Mouse (Mus musculus) testis, adult 2 months (tissue): ENCODE data around the gene Trip12. TPM values are rescaled to one million over a fixed set of nuclear protein-coding genes. Genes with fewer than 3 reads are reported as not detected.

ENCODE experiments used
- H3K27ac ChIP-seq: fragments of 200-500 bp; 2 replicates; pipeline ENCODE4 v1.5.1; 2012; ENCODE audit warnings: low read depth, low read length; ENCODE audit not compliant: control insufficient read depth, insufficient read depth
- H3K27me3 ChIP-seq: fragments of 200-500 bp; 2 replicates; pipeline ENCODE4 v1.6.1; 2012; ENCODE audit warnings: mild to moderate bottlenecking, low read length, moderate library complexity; ENCODE audit not compliant: control insufficient read depth, insufficient read depth
- H3K36me3 ChIP-seq: fragments of 200-500 bp; 2 replicates; pipeline ENCODE4 v1.6.1; 2012; ENCODE audit warnings: mild to moderate bottlenecking, low read length; ENCODE audit not compliant: control insufficient read depth, insufficient read depth
- H3K4me1 ChIP-seq: fragments of 200-500 bp; 2 replicates; pipeline ENCODE4 v1.6.1; 2012; ENCODE audit warnings: low read length; ENCODE audit not compliant: control insufficient read depth, insufficient read depth
- H3K4me3 ChIP-seq: fragments of 200-500 bp; 2 replicates; pipeline ENCODE4 v1.5.1; 2012; ENCODE audit warnings: low read depth, mild to moderate bottlenecking, low read length, moderate library complexity, mixed read lengths; ENCODE audit not compliant: control insufficient read depth
- CTCF ChIP-seq: fragments of 200-500 bp; IDR thresholded peaks from 2 replicates; pipeline ENCODE4 v1.5.1; 2012; ENCODE audit warnings: low read depth, mild to moderate bottlenecking, inconsistent platforms, low read length, moderate library complexity; ENCODE audit not compliant: control insufficient read depth, insufficient read depth, insufficient replicate concordance
- POLR2A ChIP-seq: fragments of 200-500 bp; IDR thresholded peaks from 2 replicates; pipeline ENCODE4 v1.6.1; 2012; ENCODE audit warnings: low read depth, mild to moderate bottlenecking, inconsistent platforms, low read length, moderate library complexity; ENCODE audit not compliant: control insufficient read depth
- polyA plus RNA-seq: library from polyadenylated mRNA; depleted of rRNA; stranded (reverse); fragments of >200 nt; gene quantifications from 2 replicates; pipeline ENCODE4 v1.2.3, GENCODE M21; 2012; rRNA removed

The Trip12 gene
- 214 and 242 TPM in 2 replicates for polyA plus RNA-seq

- no peaks in the 10 kb centered on the region for H3K27me3 ChIP-seq
- peak; percentile 64; the same call in 1 of the 2 replicates for TF ChIP-seq POLR2A
- TF ChIP-seq CTCF: no peak
- H3K27ac ChIP-seq: peak within 1 kb of the TSS; percentile 99
- H3K4me1 ChIP-seq: peaks cover 2% of the 10 kb centered on the region; the same call in 1 of the 2 replicates
- H3K36me3 ChIP-seq: no peaks in the 10 kb centered on the region
- peak within 1 kb of the TSS; percentile 100 for H3K4me3 ChIP-seq
Measured at GRCm38 (mm10) chr1:84840018-84840664, at the start of gene Trip12. Gene Trip12 (minus strand): TSS chr1:84840516.

DNA sequence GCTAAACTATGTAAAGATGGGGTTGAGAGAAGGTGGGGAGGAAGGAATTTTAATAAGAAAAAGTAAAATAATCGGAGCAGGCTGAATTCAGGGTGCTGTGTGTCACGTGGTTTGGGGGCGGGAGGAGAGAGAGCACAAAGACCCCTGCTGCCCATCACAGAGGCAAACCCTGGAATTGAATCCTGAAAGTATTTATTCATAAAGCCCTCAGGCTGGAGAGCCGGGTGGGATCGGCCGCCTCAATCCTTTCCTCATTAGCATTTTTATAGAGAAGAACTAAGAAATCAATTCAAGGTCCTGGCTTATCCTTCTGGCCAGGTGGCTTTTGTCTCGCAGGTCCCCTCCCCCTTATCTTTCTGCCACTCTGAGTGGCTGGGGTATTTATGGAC, 49.7 kb upstream of the Trip12 start:
- Histone ChIP-seq H3K27ac (no peak overlapping the region), H3K36me3 (no peaks in the 10 kb centered on the region), H3K4me1 (no peaks in the 10 kb centered on the region), H3K4me3 (no peak overlapping the region), H3K27me3 (no peaks in the 10 kb centered on the region)
- no peak for TF ChIP-seq POLR2A
- no peak for TF ChIP-seq CTCF

DNA sequence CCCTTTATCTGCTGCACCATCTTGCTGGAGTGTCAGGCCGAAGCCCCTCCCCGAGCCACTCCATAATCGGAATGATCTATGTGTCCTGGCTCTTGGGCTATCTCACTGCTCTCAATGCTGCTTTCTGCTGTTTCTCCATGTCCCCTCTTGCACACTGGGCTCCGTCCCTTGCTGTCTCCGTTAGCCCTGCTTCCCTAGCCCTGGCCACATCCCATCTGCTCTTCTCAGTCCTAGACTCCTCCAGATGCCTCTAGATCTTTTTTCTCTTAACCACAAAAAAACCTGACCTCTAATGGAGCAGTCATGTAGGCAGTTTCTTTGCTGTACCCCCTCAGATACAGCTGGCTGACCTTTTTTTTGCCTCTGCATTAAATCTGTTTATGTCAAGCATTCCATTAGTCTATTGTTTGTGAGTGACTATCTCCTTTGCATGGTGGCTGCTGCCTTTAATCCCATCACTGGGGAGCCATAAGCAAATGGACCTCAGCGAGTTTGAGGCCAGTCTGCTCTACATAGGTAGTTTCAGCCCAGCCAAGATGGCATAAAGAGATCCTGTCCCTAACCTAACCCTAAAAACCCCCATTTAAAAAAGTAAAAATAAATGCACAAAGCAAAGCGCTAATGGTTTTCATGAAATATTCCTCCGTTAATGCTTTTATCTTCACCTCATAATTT, 49.2 kb upstream of the Trip12 start:
- TF ChIP-seq POLR2A: no peak
- no peak for TF ChIP-seq CTCF
- H3K27me3 ChIP-seq: no peaks in the 10 kb centered on the region
- H3K27ac ChIP-seq: no peak overlapping the region

GRCm38 (mm10) chr1:84885921-84886320, 45.6 kb upstream of the Trip12 start:
- Histone ChIP-seq H3K27me3 (no peaks in the 10 kb centered on the region), H3K36me3 (no peaks in the 10 kb centered on the region), H3K27ac (no peak overlapping the region), H3K4me1 (peaks cover 2% of the 10 kb centered on the region; the same call in 1 of the 2 replicates), H3K4me3 (no peak overlapping the region)
- TF ChIP-seq CTCF (peak; percentile 31; the same call in 1 of the 2 replicates), POLR2A (no peak)

More for the DNA sequence above, 49.2 kb upstream of the Trip12 start:
- Histone ChIP-seq H3K4me3 (no peak overlapping the region), H3K4me1 (no peaks in the 10 kb centered on the region), H3K36me3 (no peaks in the 10 kb centered on the region)

DNA sequence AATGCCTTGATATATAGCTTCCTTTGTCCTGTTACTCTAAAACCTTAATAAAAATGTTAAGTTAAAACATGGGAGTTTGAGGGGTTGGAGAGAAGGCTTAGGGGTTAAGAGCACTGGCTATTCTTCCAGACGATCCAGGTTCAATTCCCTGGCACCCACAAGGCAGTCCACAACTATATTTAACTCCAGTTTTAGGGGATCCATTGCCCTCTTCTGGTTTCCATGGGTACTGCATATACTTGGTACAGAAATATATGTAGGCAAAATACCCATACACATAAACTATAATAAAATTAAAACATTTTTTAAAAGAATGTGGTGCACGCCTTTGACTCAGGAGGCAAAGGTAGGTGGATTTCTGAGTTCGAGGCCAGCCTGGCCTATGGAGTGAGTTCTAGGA, 44.9 kb upstream of the Trip12 start:
- H3K27me3 ChIP-seq: no peaks in the 10 kb centered on the region
- H3K4me1 ChIP-seq: peaks cover 2% of the 10 kb centered on the region; the same call in 1 of the 2 replicates
- H3K27ac ChIP-seq: no peak overlapping the region
- TF ChIP-seq POLR2A: no peak
- no peak for TF ChIP-seq CTCF
- no peaks in the 10 kb centered on the region for H3K36me3 ChIP-seq
- H3K4me3 ChIP-seq: no peak overlapping the region

GRCm38 (mm10) chr1:84883889-84884288, 43.6 kb upstream of the Trip12 start:
- no peaks in the 10 kb centered on the region for H3K36me3 ChIP-seq
- peaks cover 2% of the 10 kb centered on the region; the same call in 1 of the 2 replicates for H3K4me1 ChIP-seq
- H3K4me3 ChIP-seq: no peak overlapping the region
- no peak overlapping the region for H3K27ac ChIP-seq
- TF ChIP-seq POLR2A (no peak), CTCF (no peak)
- no peaks in the 10 kb centered on the region for H3K27me3 ChIP-seq

DNA sequence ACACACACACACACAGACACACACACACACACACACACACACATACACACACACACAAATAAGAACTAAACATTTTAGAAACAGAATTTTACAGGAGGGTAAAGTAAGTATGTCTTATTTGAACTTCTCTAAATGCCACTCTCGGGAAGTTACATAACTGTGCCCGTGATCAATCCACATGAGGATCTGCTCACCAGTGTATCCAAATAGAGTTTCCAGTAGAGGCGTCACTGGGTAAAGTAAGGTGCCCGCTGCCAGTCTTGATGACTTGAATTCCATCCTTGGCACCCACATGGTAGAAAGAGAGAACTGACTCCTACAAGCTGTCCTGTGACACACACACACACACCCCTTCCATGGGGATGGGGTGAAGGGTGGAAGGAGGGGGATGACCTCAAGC, 42.6 kb upstream of the Trip12 start:
- Histone ChIP-seq H3K27ac (no peak overlapping the region), H3K4me3 (no peak overlapping the region), H3K27me3 (no peaks in the 10 kb centered on the region), H3K4me1 (peaks cover 2% of the 10 kb centered on the region; the same call in 1 of the 2 replicates), H3K36me3 (no peaks in the 10 kb centered on the region)
- TF ChIP-seq CTCF: no peak
- no peak for TF ChIP-seq POLR2A
